Mouse (Mus musculus) embryo, embryonic 11 days (tissue): Measurements from ENCODE around the gene C8a.

ENCODE experiments used
- DNase-seq: peaks from one replicate; pipeline ENCODE4 v3.0.0-alpha.2; 2015

Gene C8a

DNA sequence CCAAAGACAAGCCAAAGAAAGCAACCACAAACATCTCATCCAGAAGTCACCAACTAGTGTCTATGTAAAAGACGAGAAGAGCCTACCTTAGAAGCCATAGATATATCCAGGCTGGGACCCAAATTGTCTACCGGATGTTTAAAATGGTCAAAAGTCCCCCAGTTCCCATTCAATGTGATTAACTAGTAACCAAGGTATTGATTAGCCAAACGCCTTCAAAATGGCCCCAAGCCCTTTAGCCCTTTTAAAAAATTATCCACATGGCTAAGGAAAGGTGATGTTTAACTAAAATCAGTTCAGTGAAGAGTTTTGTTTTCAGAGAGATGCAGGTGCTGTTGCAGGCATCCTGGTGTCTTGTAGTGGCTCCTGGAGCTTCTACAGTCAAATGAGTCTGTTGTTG lies at the start of gene C8a:
C8a (minus strand) TSS at position 76 of the 400 bp plus-strand sequence.
- DNase-seq, result no peak

DNA sequence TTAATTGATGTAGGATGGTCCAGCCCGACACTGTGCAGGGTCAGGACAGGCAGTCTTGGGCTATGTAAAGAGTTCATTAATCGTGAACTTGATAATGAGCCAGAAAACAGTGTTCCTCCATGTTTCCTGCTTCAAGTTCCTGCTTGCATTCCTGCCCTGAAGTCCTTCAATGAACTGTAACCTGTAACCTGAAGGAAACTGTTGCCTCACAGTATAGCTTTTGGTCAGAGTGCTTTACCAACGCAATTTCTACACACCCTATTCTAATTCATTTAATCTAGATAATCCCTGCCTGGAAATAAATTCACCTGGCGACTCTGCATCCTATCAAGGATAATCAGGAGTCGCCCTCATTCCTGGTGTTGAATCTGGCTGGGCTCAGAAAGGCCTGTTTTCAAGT lies 49.2 kb upstream of the C8a start:
- no peak for DNase-seq

DNA sequence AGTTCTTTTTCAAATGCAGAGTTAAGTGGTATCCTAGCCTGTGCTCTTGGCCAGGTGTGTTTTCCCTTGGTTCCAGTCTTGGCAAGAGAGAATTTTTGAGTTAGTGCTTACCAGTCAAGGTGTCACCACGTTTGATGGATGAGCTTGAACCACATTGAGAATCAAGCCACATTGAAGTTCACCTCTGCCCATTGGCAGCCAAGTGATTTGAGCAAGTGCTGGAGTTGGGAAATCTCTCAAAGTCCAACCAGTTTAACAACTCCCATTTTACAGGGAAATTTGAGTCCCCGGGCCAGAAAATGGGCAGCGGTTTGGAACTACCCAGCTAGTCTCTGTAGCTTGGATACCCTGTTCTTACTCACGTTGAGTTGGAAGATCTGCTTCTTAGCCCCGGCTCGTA lies 41.8 kb upstream of the C8a start:
- no peak for DNase-seq

DNA sequence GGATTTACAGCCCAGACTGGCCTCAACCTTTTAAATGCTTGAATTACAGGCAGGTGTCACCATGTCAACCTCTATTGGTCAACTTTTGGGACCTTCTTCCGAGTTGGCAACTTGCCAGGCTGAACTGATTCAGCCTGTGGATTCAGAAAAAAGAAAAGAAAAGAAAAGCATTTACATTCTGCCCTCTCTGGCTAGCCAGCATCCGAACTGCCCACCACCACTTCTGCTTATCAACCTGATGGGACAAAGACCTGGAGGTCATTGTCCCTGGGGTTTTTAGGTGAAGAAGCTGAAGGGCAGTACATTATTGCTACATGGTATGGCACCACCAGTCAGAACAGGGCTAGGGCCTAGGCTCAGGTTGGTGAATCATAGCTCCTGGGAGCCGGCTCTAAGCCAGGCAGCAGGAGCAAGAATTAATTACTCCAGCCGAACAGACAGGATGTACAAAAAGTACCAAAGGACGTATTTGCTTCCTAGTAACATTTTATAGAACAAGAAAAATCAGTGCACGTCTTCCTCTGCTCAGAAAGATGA lies 38.6 kb upstream of the C8a start:
- DNase-seq, result no peak

- no peak for DNase-seq
These were observed 37.3 kb upstream of the C8a start, which contains the start of gene Fyb2 for GRCm38 (mm10) chr4:104913291-104914129. Fyb2 (plus strand) TSS chr4:104913456.

GRCm38 (mm10) chr4:104911685-104912084 lies 35.5 kb upstream of the C8a start:
- DNase-seq, result peak; percentile 88

GRCm38 (mm10) chr4:104905049-104905448 lies 28.9 kb upstream of the C8a start:
- DNase-seq, result no peak

- no peak for DNase-seq
These were observed 26.6 kb upstream of the C8a start for GRCm38 (mm10) chr4:104902836-104903235.

GRCm38 (mm10) chr4:104894004-104894734 lies 18.0 kb upstream of the C8a start:
- DNase-seq, result peak; percentile 52

- DNase-seq, result no peak
These were observed 17.4 kb upstream of the C8a start for GRCm38 (mm10) chr4:104893588-104893987.

DNA sequence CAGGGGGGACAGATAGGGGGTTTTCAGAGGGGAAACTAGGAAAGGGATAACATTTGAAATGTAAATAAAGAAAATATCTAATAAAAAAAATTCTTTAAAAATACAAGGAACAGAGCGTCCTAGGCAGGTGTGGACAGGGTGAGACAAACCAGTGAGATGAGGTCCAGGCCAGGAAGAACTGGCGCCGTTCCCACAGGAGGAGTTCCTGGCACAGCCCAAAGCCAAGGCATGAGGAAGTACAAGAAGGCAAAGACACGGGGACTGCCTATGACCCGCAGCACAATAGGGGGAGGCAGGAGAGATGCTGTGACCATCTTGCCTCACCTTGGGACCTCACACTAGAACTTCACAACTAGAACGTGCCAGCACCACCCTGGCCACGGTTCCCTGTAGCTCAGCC lies 15.5 kb upstream of the C8a start:
- no peak for DNase-seq

DNA sequence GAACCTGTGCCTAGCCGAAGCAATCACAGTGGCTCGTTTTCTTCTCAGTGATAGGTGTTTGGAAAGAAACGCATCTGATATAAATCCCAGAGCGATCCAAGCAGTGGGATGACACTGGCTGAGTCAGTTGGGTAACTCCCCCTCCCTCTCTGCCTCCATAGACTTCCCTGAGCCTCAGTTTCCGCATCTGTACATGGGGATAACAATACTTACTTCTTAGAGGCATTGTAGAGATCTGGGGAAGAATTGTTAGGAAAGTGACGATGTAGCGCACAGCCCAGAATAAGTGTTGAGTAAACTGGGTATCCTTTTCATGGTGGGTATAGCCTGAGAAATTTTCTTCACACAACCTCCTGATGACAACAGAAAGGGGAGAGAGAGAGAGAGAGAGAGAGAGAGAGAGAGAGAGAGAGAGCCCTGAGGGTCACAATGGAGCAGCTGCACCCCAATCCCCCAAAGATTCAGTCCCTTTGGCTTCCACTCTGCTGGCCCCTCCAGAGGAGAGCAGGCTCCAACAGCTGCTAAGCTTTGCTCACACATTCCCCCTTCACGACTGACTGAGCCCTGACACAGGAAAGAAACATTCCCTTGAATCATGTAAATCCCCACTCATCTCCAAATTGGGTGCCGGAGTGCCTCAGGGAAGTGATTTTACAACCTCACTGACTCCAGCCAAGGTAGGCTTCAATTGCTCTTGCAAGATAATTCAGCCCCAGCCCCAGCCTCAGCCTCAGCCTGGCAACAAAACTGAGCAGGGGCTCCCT lies 12.5 kb upstream of the C8a start:
- DNase-seq, result no peak

- no peak for DNase-seq
These were observed 11.3 kb upstream of the C8a start for GRCm38 (mm10) chr4:104887486-104887885.

DNA sequence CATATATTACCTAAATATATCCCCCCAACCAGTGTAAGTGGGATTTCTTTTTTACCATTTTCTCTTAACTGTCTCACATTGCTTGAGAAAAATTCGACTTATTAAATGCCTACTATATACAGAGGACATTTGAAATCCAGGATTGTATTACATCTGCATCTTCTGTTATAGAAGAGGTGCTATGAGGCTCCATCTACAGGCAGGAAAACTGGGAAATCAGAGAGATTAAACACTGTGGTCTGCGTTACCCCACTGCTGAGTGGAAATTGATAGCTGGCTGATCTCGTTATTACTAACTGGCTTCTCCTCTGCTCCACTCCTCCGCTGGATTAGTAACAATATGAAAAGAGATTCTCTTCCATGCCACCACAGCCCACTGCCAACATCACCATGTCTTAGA lies 366 bp downstream of the C8a start:
- DNase-seq, result no peak

- DNase-seq, result no peak
These were observed 6.0 kb downstream of the C8a start for GRCm38 (mm10) chr4:104870196-104870595.

GRCm38 (mm10) chr4:104869581-104869980 lies 6.6 kb downstream of the C8a start:
- DNase-seq, result no peak

- DNase-seq, result no peak
These were observed 11.8 kb downstream of the C8a start for GRCm38 (mm10) chr4:104864397-104864796.

DNA sequence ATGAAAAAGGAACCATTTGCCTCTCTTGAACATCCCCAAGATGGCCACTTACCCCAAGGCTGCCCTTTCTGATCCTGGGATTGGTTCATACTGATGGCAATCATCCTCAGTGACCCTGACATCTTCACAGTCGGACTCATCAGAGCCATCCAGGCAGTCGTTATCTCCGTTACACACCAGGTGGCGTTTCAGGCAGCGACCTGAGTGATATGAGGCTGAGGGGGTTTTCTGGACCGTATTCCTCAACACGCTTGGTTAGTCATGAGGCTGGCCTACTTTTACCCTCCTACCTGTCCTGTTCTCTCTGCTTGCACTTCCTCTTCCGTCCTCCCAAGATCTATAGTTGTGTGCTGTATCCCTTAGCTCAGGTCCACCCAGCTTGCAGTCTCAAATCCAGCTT lies 15.0 kb downstream of the C8a start:
- DNase-seq, result no peak

- DNase-seq, result no peak
These were observed 18.4 kb downstream of the C8a start for GRCm38 (mm10) chr4:104857823-104858222.

DNA sequence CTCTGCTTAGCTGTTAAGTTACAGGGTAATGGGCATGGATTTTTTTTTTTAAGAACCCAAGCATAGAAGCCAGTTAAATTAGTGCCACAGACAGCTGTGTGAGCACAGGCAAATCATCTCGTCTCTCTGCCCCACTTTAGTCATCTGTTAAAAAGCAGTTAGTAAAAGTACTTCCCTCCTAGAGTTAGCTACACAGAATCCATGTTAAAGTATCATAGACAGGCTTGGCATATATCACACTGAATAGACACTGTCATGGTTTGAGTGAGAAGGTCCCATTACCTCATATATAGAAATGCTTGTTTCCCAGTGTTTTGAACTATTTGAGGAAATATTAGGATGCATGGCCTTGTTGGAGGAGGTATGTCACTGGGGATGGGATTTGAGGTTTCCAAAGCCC lies 19.2 kb downstream of the C8a start, which contains the start of gene Gm17662:
Gm17662 (plus strand) TSS at position 301 of the 400 bp plus-strand sequence.
- DNase-seq, result no peak

GRCm38 (mm10) chr4:104855216-104855615 lies 21.0 kb downstream of the C8a start:
- DNase-seq, result no peak

- DNase-seq, result no peak
These were observed 32.7 kb downstream of the C8a start for GRCm38 (mm10) chr4:104843546-104843945.

- DNase-seq, result no peak
These were observed 34.0 kb downstream of the C8a start for GRCm38 (mm10) chr4:104842204-104842603.
